Mouse (Mus musculus): ENCODE data around the gene Cul9.

Gene Cul9

DNA sequence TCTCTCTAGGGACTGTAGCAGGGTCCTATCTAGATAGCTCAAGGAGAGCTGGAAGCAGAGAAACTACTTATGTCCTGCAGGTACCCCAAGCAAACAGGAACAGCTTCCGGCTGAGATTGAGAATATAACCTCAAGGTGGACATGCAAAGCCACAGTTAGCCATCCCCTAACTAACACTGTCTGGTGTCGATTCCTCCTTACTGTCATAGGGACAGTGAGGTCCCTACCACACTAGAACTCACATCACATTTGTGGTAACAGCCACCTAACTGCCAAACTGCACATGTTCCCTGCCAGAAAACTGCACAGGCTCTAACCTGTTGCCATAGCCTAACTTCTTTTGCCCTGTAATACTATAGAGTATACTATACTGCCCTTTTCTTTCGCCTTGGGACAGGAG, 7.7 kb upstream of the Cul9 start:
- in situ Hi-C loops (cut with MboI, MseI), result loop anchor here in 1 of 2 experiments (10.0 kb wide), 1 partner anchor 451 kb away; no protein-coding TSS in a partner anchor

DNA sequence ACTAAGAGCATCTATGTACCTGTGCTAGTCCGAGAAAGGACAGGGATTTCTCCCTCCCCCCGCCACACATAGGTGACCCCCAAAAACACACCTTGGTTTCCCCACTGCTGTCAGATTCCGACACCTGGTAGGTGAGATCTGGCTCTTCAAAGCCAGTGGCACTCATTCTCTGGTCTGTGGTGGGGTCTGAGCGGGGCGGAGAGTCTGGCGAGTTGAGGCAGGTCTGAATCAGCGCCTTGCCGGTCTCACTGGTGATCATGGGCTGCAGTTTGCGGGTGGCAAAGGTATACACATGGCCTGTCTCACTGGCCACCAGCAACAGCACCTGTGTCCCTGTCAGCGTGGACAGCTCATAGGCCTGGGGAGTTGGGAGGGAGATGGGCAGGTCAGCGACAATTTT, 7.3 kb upstream of the Cul9 start:
- in situ Hi-C loops (cut with MboI, MseI), result loop anchor here in 1 of 2 experiments (10.0 kb wide), 1 partner anchor 451 kb away; no protein-coding TSS in a partner anchor

DNA sequence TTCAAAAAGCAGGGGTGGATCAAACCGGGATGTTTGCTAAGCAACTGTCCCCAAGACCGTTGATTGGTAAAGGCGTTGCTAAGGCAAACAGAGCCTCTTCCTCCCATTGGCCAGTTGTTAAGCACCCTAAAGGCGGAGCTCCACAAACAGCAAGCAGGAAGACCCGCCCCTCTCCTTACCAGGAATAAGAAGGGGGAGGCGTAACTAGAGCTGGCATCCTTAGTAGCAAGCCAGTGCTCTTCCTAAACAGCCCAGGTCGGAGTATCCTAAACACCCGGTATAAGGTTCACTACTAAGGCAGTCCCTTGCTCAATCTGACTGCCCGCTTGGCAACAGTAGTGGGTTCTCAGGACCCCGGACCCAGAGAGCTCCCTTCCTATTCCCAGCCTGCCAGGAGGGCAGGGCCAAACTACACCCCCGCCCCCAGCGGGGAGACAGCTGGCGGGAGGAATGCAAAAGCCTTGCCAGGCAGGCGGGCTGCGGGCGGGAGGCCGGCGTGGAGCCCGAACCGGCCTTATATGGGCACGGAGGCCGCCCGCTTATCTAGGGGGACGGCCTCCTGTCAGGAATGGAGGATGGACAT, 6.7 kb upstream of the Cul9 start:
- in situ Hi-C loops (cut with MboI, MseI), result loop anchor here in 1 of 2 experiments (10.0 kb wide), 1 partner anchor 452 kb away; no protein-coding TSS in a partner anchor

DNA sequence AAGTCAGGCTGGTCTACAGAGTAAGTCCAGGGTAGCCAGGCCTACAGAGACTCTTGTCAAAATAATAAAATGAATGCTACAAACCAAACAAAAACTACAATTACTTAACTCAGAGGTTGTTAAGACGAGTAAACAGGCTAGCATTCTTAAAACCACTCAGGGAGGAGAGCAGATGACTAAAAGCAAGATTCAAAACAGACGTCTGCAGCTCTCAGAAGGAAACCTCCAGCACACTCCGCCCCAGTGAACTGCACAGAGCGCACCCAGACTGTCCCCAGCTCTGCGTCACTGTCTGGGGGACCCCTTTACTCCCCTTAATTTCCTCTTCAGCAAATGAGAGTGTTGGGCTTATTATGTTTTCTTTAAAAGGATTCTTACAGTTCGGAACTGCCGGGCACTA, 6.0 kb upstream of the Cul9 start:
- in situ Hi-C loops (cut with MboI, MseI), result loop anchor here in 1 of 2 experiments (10.0 kb wide), 1 partner anchor 453 kb away; no protein-coding TSS in a partner anchor

DNA sequence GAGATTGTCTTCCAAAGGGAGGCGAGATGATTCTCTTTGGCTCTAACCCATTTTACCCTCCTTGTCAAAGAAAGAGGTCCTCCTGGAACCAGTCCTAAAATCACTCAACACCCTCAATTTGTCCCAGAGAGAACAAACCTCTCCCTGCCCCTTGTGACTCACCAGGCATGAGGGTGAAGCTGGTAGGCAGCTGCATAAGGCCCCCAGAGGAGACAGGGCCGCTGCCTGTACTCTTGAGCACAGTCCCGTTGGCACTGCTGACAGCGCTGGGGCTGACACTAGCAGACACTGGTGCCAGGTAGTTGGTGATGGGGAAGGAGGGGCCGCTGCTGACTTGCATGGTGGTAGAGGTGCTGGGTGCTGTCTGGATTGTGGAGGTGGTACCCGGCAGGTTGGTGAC, 5.2 kb upstream of the Cul9 start:
- in situ Hi-C loops (cut with MboI, MseI), result loop anchor here in 1 of 2 experiments (10.0 kb wide), 1 partner anchor 453 kb away; no protein-coding TSS in a partner anchor

DNA sequence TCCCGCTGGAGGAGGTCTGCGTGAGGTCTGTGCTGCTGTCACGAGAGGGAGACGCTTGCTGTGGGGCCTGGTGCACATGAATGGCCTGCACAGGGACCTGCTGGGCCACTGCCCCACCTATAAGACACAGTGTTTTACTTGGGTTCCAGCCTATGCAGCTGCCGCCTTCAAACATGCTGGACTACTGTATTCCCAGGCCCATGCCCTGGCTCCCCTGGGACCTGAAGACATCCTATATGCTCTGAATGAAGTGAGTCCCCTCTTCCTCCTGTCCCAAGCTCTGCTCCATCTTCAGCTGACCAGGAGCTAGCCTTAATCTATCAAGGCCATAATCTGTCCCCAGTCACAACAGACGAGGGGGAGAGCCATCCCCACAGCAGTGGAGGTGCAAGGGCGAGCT, 4.7 kb upstream of the Cul9 start:
- in situ Hi-C loops (cut with MboI, MseI), result loop anchor here in 1 of 2 experiments (10.0 kb wide), 1 partner anchor 454 kb away; no protein-coding TSS in a partner anchor

DNA sequence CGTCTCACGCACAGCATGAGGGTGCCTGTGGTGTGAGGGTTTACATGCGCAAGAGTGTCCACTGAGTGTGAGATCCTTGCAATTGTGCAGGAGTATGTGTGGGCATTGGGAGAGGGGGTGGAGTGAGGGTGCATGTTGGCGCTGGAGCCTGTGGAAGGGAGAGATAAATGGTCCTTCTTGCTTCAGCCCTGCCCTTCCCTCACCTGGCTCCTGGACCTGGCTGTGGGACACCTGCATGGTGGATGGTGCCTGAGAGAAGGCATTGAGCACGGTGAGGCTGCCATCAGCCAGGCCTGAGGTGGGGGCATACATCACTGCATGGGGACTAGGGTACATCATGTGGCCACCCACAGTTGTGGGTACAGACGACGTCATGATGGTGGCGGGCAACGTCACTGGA, 3.5 kb upstream of the Cul9 start:
- in situ Hi-C loops (cut with MboI, MseI), result loop anchor here in 1 of 2 experiments (10.0 kb wide), 1 partner anchor 455 kb away; no protein-coding TSS in a partner anchor

DNA sequence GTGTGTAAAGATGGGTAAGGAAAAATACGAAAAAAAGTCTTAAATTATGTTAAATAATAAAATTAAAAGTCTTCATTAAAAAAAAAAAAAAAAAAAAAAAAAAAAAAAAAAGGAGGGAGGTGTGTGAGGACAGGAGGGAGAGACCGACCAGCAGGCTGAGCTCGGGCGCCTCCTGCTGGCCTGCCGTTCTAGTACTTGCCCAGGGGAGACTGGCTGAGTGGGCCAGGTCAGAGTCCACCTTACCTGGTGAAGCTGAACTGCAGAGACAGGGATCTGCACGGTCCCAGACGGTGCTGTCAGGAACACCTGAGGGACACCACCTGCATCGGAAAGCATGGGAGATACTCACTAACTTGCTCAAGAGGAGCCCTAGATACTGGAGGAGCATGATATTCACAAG, 3.0 kb upstream of the Cul9 start:
- in situ Hi-C loops (cut with MboI, MseI), result no loop called here

DNA sequence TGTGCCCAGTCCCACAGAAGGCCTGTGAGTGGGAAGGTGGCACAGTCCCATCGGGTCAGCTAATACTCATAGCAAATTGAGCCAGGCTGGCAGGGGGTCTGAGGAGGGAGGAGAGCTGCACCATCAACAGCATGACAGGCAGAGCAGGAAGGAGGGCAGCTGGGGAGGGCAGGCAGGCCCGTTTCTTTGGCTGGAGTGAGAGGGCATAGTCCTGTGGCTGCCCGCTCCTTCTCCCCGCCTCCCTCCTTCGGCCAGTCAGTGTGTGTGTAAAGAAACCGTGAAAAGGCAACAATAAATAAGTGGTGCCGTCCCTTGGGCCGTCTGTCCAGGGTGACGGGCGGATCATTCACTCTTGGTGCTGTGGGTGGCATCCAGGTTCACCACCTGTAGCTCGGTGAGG, 2.6 kb upstream of the Cul9 start:
- in situ Hi-C loops (cut with MboI, MseI), result no loop called here

DNA sequence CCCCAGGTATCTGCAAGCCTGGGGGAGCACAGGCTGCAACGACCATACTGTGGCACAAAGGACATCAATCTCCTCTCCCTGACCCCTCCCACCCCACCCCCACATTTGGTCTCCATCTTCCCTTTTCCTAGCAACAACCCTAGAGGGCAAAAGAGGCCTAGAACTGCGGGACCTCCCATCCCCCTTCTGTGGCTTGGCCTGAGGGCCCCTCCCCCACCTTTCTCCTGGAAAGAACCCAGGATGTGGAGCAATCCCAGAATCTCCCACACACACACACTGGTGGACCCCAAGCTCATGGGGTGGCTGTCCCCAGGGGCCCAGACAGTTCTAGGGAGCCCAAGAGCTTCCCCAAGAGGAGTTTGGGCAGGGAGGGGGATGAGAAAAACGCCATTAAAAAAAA, 1.7 kb upstream of the Cul9 start:
- in situ Hi-C loops (cut with MboI, MseI), result no loop called here

DNA sequence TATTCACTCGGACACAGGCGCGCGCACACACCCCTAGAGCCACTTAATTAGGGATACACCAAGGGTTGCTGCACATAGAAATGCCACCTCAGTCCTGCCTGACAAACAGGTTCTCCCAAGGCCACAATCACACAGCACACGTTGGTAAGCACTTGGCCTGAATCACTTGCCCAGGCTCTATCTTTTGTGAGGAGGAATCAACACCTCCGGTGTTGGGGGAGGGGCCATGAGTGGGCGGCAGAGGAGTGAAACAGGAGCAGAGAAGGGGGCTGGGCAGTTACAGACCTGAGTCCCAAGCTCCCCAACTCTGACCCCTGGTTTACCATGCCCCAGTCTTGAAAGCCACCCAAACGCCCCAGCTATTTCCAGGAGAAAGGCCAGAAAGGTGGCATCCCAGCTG, 807 bp upstream of the Cul9 start:
- in situ Hi-C loops (cut with MboI, MseI), result no loop called here

DNA sequence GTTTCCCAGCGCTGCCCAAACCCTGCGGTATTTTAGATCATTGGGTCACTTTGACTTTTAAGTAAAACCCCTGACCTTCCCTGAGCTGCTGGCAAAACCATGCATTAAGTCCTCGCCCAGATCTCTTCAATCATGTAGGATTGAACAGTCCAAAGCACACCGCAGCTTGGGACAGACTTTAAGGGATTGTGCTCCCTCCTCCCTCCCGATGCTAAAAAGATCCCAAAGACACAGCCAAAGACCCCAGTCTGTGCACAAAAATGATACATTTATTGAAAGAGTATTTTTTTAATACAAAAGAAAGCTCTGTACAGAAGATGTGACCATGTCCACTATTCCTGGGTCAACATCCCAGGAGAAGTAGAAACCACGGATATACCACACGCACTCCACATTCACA, 403 bp upstream of the Cul9 start:
- in situ Hi-C loops (cut with MboI, MseI), result no loop called here

DNA sequence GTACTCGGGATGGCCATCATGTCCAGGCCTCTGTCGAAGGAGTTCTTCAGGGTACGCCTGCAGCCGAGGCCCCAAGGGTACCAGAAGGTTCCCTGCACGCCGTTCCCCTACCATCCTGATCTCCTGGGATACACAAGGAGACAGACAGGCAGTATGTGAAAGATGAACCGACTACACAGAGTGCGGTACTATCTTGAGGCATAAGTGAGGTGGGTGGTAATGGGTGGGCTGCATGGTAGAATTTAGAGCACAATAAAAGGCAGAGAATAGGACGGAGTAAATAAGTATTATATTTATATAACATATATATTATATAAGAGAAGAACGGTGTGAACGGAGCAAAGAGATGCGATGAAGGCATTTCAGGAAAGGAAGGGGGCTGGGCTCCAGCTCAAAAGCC, 2.5 kb downstream of the Cul9 start:
- in situ Hi-C loops (cut with MboI, MseI), result no loop called here

DNA sequence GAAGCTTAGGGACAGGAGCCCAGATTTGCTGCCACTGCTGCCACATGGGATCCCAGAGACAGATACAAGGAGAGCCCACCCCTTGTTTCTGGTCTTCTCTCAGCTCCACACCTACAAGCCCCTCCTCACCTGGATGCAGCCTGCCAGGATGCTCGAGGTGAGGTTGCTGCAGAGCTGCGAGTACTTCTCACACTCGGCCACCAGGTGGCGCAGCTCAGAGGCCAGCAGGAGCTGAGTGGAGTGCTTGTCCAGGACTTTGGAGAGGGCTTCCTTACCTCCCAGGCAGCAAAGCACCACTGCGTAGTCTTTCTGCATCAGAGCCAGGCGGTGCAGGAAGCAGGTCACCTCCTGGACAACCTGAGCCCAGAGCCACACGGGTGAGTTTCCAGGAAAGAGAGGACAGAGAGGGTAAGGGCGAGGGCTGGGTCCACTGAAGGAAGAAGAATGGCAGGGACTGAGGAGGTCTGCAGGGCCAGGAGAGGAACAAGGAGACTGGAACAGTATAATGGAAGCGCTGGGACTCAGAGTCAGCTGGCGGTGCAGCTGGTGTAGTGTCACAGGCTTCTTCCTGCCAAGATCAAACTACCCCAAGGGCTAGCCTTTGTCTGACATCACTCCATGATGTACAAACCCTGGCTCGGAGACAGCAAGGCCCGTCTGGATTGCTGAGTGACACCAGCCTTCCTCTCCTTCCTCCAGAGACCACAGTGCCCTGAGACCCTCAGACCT, 20.4 kb downstream of the Cul9 start:
- in situ Hi-C loops (cut with MboI, MseI), result loop anchor here in 1 of 2 experiments (5.0 kb wide), 1 partner anchor 97 kb away; no protein-coding TSS in a partner anchor

DNA sequence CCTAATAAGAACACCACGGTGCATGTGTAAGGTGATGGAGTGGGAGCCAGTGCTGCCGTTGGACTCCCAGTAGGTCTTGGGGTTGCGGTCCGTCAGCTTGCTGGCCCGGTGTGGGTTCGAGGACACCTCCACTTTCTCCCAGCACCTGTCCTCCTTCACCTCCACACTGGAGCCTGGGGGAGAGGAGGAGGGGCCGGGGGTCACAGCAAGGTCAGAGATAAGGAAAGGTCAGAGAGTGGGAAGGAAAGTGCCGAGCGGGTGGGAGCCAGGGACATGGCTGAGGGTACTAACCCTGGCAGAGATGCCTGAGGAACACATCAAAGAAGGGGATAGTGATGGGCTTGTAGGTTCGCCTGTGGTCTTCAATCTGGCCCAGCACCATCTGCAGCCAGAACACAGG, 21.1 kb downstream of the Cul9 start:
- in situ Hi-C loops (cut with MboI, MseI), result loop anchor here in 1 of 2 experiments (5.0 kb wide), 1 partner anchor 97 kb away; no protein-coding TSS in a partner anchor

DNA sequence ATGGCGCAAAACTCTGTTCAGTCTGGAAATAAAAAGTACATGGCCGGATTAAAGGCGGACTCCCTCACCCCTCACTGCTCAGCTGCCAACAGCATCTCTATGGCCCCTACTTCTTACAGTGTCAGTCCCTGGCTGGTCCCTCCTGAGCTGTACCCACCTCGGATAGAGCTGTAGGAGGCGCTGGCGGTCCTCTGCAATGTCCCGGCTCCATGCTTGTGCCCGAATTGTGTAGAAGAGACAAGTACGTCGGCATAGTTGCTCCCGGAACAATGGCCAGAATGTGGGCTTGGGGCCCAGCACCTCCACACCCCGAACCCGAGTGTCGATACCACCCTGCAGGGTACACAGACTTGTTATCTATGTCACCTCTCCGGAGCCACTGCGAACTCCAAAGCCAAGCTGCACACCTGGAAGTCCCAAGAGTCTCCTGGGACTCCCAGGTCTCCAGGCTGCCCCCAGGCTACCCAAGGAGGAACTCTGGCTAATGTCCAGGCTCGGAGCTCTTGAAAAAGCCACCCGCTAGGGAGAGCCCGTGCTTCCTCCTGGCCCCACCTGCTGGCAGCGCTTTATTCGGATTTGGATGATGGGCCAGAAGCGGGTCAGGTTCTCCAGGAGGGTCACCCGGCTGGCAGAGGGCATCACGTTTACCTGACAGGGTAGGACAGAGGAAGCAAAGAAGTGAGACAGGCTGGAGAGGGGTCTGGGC, 24.1 kb downstream of the Cul9 start:
- in situ Hi-C loops (cut with MboI, MseI), result no loop called here

DNA sequence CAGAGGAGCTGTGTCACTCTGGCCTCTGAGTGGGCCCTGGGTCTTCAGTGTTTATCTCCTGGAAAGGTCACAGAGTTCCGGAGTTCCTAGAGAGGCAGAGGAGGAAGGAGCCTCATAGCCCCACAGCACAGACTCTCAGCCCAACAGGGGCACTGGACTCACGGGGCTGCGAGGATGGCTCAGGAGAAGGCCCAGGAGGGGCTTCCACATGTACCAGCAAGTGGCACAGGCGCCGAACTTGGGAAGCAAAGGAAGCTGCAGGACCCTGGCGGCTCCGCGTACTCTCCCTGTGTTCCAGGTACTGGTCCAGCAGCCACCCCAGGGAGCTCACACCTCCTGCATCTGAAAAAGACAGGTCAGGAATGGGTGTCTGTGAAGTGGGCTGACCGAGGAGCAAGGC, 25.0 kb downstream of the Cul9 start:
- in situ Hi-C loops (cut with MboI, MseI), result no loop called here

DNA sequence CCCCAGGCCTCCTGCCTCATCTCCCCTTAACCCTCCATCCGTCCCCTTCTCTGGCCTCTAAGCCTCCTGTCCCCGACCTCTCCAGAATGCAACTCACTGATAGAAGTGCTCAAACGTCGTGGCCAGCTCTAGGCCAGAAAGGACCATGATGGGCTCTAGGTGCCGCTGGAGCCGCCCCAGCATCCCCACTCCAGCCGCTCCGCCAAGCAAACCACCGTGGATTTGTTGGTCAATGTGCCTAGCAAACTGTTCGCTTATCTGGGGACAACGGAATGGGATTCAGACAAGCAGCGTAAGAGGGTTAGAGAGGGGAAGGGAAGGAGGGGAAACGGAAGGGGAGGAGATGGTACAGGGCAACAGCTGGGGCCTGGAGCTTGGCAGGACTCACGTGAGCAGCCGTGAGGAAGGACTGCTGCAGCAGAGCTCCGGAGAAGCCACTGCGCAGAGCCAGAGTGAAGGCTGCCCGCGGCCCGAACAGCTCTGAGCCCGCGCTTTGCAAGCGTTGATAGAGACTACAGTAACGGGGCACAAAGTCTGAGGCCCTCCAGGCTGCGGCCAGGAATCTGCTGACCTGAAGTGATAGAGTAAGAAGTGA, 25.7 kb downstream of the Cul9 start:
- in situ Hi-C loops (cut with MboI, MseI), result no loop called here

DNA sequence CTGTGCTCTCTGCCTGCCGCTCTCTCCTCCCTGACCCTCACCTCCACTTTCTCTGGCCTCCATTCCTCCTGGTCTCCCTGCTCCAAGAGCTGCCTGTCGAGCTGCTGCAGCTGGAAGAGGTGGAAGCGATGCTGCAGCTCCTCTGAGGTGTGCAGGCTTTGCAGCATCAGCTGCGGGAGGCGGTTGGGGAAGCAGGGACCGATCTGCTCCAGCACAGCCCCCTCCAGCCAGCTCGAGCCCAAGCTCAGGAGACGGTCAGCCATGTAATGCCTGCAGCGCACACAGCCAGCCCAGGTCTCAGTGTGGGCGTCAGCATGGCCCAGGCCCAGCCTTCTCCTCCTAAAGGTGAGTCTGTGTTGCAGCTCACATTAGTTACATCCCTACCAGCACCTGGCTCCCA, 26.2 kb downstream of the Cul9 start:
- in situ Hi-C loops (cut with MboI, MseI), result loop anchor here in 1 of 2 experiments (5.0 kb wide), 1 partner anchor 73 kb away; no protein-coding TSS in a partner anchor

DNA sequence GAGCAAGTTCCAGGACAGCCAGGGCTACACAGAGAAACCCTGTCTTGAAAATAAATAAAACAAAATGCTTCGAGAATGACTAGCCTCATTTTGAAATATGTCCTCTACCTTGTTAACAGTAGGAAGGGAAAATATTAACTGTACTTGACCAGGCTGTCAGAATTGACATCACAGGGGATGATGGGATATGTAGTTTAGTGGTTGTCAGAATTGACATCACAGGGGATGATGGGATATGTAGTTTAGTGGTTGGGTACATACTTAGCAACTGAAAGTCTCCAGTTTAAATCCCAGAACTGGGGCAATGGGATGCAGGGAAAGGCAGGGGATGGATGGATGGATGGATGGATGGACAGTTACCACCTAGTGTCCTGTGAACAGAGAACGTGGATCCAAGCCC, 32.9 kb downstream of the Cul9 start:
- in situ Hi-C loops (cut with MboI, MseI), result no loop called here

DNA sequence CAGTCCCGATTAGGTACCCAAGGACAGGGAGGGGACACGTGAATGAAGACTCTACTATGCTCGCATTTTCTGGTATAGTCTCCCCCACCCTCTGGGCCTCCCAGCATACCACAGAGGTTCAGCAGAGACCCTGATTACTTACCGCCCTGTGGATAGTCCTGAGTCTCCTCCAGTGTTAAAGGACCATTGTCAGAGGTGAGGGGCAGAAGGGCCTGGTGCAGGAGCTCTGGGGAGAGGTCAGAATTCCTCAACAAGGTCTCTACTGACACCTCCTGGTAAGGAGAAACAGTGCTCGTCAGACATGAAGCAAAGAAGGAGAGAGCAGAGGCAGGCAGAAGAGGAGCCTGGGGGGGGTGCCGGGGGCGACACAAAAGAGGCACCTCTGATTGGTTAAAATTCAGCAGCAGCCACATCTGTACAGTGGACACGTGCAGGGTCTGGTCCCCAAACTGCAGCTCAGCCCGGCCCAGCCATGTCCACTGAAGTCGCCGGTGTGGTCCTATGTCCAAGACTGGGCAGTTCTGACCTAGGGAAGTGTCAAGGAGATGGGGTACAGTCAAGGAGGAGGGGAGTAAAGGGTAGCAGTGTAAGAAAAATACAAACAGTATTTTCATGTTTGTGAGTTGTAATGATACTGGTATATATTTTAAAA, 35.0 kb downstream of the Cul9 start:
- in situ Hi-C loops (cut with MboI, MseI), result no loop called here

Measured in T-helper 17 cell (primary cell).